Mouse (Mus musculus): ENCODE data around the gene Tnpo1. TPM values are rescaled to one million over a fixed set of nuclear protein-coding genes. Genes with fewer than 3 reads are reported as not detected.

Gene Tnpo1
- total RNA-seq, 4 experiments from 2014 or later, result 51.7 to 66.2 (median 62.7) TPM

DNA sequence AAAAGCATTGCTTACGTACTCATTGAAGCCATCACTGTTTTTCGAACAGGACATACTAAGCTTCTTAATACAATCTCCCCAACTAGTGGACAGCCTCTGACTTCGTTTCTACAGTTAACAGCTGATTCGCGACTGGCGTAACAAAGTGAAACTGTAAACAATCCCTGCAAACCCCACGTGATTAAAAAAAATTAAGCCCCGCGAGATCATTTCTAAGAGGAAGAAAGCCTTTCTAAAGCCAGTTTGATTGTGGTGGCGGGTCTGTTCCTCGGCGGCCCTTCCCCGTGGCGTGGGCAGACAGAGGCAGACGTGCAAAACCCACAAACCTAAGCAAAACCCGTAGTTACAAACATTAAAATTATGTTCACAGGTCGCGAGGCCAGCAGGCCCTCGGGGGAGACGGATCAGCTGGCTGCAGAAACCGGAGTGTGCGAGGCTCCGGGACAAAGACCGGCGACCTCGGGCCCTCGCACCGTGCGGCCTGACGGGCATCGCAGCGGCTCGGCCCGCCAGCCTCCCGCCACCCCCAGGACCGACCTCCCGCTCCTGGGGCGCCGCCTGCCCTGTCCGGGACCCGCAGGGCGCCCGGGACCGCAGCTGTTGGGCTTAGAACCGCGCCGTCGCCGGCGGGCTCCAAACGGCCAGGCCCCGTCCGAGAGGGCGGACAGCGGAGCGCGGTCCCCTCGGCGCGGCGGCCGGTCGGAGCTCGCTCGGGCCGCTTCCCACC lies 535 bp downstream of the Tnpo1 start:
- DNase-seq (ENCODE audit: low spot score in 2 of 2), result peak in 1 of 2 experiments; percentile 30

DNA sequence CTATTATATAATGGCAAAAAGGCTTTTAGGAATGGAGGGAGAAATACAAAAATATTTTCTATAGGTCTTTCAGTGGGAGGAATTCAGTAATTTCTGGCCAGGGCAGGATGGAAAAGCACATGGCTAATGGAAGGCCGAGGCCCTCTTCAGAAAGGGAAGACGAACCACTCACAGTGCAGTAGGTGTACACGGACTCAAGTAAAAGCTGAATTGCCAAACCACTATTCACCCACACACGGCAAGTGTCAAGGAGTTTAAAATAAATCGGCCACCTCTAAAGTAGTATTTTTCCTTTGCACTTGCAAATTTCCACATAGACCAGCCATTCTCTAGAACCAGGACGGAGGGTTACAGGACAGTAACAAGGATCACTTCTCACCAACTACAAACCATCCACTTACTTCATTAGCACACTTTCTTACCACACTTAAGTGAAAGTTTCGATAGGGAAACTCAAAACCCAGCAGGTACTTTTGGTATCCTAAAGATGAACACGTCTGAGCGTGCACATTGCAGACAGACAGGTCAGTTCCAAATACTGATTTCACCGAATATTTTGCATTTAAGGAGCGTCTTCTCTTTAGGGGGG lies 1.2 kb downstream of the Tnpo1 start:
- DNase-seq (ENCODE audit: low spot score in 2 of 2), result no peak

DNA sequence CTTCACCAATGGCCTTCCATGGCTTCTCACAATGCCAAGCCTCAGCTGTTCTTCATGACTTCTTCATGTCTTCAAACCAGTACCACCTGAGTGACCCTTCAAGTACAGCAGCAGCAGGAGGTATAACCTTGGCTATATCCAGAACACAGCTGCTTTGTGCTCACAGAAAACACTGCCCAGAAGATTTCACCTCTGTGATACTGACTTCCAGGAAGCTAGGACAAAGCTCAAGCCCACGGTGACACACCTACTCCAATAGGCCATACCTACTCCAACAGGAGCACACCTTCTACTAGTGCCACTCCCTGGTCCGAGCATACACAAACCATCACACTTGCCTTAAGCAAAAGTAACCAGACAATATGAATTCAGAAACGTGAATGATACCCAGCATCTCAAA lies 3.4 kb downstream of the Tnpo1 start:
- no peak for DNase-seq (ENCODE audit: low spot score in 2 of 2)

DNA sequence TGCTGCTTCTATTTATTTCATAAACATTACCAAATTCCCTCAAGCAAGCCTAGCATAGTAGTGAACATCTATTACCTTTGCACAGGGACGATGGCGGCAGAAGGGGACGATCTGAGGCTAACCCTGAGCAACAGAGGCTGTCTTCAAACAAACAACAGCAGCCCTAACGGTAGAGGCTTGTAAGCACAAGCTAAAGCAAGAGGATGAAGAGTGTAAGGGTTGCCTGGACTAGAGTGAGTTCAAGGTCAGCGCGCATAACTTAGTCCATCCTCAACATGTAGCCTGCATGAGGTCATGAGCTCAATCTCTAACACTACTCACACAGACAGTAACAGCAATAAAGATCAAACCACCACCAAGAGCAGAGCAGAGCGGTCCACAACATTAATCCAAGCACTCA lies 4.9 kb downstream of the Tnpo1 start:
- DNase-seq (ENCODE audit: low spot score in 2 of 2), result no peak

DNA sequence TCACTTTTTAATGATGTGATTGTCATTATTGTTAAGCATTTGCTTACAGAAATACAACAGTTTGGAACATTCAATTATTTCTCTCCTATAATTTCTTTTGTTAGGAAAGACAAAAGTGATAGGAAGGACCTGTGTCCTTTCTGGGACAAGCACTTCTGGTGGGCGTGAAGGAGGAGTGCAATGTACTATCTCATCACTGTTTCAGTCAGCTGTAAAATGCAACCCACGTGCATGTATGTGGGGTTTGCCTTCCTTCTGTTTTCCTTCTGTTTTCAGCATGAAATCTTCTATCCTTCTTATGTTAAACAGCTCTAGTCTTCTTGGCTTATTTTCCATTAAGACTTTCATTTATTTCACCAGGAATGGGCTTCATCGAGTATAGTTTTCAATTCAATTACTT lies 5.9 kb downstream of the Tnpo1 start:
- DNase-seq (ENCODE audit: low spot score in 2 of 2), result no peak

DNA sequence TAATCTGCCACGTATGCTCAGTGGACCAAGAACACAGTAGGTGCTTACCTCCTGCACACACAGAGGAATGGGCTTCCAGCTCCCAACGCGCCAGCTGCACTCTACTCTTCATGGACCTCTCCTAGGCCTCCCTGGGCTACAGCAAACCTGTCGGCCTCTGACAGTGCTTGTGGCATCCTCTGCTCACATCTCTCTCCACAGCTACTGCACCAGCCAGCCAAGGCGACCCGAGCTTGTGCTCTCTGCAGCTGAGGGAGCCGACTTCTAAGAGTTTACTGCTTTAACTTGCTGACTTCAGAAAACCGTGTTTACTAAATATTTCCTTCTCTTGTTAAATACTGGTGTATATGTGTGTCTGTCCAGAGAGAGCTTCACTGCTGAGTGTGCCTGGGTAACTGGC lies 6.5 kb downstream of the Tnpo1 start:
- DNase-seq (ENCODE audit: low spot score in 2 of 2), result no peak

DNA sequence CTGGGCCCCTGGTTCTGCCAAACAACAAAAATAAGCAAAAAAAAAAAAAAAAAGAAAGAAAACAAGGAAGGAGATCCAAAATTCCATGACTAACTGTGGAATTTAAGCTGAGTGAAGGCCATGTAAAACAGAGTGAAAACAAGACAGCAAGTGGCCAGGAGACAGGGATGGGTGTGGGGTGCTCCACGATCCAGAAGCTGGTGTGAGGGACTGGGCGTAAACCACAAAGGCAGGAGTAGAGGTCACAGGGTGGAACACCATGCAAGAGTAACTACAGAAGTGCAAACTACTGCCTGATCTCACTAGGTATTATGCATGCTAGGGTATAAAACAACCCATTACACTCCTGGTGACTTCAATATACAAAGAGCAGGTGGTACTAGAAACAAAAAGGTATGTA lies 8.3 kb downstream of the Tnpo1 start:
- no peak for DNase-seq (ENCODE audit: low spot score in 2 of 2)

DNA sequence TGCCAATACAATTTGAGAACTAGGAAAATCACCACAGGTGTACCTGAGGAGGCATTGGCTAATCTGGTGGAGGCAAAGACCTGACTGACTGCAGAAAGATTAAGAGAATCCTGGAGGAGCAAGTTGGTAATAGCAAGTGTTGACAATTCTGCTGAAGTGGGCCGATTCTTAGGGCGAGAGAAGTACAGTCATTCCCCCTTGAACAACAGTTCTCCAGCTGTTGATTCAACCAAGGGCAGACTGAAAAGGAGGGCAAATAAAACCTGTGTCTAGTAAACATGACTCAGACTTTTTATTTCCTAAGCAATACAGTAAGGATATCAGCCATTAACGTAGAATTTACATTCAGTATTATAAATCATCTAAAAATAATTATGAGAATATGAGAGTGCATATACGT lies 10.6 kb downstream of the Tnpo1 start:
- DNase-seq (ENCODE audit: low spot score in 2 of 2), result no peak

DNA sequence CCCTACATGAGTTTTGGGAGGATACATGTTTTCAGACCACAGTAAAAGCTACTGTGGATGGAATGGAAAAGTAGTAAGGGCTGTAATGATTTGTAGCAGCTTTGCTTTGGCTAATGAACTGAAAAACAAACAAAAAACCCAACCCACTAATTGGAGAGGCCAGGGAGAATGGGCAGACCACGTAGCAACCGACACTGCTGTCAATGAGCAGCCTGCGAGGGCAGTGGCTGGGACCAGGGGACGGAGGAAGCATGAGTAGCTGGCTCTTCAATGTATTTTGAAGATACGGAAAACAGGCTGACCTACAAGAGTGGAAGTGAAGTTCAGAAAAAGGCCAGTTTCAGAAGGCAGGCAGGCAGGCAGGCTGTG lies 11.4 kb downstream of the Tnpo1 start:
- no peak for DNase-seq (ENCODE audit: low spot score in 2 of 2)

DNA sequence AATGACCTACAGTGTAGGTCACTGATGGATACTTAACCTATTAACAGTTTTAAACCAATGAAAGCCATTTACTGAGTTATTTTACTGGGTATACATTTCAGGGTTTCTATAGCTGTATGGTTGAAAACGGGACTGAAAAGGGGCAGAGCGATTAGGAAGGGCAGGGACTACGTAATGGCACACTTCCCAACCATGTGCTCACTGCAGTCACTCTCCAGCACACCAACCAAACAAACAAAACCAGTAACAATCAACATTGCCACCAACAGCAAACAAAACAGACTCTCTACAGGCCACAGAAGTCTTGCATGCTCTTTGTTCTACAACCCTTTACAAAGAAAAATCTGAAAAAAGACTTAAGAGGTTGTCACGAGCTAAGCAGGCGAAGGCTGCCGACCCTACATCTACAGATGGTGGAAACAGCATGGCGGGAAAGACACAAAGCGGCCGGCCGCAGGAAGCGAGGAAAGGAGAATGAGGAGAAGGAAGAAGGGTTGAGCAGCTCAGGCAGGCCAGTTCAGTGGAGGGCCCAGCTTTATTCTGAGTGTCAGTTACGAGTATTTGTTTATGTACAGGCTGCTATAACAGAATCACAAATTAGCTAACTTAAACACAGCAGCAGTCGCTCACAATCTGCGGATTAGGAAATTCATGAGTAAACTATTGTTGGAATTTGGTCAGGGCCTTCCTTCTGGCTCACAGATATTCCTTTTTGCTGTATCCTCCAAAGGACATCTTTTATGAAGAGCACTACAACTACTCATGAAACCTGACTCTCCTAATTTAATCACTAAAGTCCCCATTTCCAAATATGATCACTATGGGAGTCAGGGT lies 12.0 kb downstream of the Tnpo1 start:
- DNase-seq (ENCODE audit: low spot score in 2 of 2), result no peak

DNA sequence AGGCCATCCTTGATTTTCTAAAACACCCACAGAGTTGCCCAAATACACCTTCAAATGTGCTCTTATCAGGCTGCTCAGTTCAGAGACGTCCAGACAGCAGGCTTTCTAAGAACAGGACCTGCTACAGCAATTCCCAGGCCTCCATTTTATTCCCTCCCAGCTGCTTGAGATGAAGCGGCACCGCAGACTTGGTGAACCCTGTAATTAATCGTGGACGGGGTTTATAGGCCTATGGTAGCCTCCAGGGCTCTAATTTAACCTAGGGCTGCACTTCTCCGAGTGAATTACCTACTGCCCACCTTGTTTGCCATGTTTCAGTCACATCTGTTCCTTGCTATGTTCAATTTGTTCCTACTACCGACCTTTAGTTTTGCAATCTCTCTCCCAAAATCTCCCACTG lies 13.0 kb downstream of the Tnpo1 start:
- no peak for DNase-seq (ENCODE audit: low spot score in 2 of 2)

DNA sequence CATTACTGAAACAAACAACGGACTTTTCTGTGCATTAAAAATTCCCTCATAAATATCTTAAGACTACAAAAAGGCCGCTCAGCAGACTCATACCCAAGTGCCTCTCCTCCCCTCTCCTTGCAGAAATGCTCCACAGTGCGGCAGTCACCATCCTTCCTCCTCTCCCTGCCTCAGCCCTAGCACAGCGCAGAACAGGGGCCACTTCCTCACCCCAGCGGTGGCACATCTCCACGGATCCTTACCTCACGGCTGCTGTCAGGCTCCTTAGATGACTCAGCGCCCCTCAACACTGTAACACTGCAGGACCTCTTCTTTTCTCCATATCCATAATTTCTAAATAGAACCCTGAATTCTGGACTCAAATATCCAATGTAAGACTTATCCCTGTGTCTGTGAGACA lies 13.6 kb downstream of the Tnpo1 start:
- DNase-seq (ENCODE audit: low spot score in 2 of 2), result no peak

DNA sequence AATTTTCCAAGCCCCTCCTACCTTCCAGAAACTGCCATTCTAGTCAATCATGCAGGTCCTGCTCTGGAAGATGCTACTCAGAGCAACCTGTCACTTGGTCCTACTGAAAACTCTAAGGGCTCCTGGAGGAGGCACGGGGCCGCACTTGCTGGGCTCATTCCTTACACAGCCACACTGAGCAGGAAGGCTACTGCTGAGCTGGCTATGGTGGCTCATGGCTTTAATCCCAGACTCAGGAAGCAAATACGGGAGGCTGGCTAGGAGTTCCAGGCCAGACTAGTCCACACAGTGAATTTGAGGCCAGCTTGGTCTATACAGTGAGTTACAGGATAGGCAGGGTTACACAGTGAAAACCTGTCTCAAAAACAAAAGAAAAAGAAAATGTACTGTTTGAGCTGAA lies 15.4 kb downstream of the Tnpo1 start:
- no peak for DNase-seq (ENCODE audit: low spot score in 2 of 2)

DNA sequence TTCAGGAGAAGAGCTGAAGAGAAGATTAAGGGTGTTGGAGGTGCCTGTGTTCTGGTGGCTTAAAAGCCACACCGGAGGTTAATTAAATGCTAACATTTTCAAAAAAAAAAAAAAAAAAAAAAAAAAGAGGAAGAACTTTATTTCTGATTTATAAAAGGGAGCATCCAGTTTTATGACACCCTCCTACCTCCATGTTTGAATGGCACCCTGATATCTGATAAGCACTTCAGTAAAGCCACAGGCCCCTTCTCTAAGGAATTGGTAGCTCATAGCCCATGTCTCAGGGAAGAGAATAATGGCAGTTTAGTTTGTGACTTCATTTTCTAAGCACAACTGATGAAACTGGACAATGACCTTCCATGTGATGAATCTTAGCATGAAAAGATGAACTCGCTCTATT lies 21.6 kb downstream of the Tnpo1 start:
- DNase-seq (ENCODE audit: low spot score in 2 of 2), result no peak

DNA sequence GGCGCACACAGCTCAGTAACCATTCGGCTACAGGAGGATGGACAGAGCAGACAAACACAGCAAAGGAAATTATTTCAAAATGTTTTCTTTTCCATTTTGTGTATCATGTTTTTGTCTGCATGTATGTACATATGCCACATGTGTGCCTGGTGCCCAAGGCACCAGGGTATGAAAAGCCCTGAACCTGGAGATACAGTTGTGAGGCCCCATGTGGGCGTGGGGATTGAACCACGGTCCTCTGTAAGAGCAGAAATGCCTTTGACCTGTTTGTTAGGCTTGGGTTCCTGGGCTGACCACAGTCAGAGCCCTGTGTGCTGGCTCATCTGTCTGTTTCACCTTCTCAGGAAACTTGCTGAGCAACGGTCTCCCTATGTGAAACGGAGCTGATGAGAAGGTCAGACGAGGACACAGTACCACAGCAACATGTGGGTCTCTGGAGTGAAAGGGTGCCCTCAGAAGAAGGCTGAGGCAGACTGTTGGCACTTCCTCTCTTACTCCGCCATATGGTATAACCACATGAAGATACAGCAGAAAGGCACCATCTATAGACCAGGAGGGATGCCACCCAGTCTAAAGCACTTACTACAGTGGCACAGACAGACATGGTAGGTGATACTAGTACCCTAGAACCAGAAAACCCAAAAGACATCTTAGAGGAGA lies 23.7 kb downstream of the Tnpo1 start:
- no peak for DNase-seq (ENCODE audit: low spot score in 2 of 2)

DNA sequence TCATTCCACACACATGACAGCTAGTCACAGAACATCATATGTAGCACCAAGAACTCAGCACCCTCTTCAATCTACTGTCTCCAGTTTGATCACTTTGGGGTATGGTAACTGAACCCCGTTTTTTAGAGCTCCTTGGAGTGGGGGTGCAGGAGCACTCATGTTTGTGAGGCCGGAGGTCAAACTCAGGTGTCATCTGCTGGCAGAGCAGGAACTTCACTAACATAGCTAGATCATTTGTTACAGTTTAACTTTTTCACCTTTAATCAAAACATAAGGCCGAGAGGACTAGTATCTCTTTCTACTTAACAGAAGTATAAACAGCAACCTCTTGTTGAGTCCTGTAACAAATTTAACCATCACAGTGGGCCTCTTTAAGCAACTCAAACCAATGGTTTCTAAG lies 26.6 kb downstream of the Tnpo1 start:
- DNase-seq (ENCODE audit: low spot score in 2 of 2), result no peak

DNA sequence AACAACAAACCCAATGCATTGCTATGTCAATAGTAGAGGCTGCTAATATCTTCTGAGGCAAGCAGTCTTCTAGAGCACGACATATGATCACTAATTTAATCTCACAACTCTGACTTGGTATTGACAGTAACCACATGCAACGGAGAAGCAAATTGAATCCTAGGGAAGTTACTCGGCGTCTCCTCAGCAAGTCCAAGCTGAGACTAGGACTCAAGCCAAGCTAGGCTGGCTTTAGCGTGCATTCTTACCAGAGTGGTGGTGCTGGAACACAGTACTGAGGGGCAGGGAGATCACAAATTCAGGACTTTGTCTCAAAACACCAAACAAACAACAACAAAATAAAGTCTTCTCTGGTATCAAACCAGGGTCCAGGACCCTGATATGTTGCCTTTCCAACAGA lies 28.6 kb downstream of the Tnpo1 start:
- DNase-seq (ENCODE audit: low spot score in 2 of 2), result no peak

DNA sequence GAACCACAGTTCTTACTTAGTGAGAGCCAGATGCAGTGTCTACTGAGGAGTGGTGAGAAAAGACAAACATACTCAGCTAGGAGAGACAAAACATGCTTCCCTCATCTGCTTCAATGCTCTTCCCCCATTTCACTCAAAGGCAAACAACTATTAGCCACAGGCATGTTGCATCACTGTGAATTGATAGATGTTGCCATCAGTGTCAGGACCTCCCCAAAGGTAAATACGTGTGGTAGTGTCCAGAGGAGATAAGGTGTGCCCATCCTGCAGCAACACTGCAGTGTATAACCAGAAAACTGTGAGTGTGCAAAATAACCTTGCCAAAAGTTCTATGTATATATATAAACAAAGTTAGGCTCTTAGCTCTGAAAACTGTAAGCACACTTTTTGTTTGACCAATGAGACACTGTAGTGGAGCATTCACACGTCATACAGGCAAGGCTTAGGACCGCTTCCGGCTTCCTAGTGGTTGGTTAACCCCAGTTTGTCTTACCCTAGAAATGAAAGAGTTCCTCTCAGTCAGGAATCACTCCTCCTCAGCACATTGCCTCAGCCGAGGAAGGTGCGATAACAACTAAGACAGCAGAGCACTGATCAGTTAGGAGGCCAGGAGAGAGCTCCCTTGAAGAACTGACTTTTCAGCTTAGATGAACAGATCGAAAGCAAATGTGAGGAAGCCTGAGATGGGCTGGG lies 29.6 kb downstream of the Tnpo1 start:
- DNase-seq (ENCODE audit: low spot score in 2 of 2), result no peak

DNA sequence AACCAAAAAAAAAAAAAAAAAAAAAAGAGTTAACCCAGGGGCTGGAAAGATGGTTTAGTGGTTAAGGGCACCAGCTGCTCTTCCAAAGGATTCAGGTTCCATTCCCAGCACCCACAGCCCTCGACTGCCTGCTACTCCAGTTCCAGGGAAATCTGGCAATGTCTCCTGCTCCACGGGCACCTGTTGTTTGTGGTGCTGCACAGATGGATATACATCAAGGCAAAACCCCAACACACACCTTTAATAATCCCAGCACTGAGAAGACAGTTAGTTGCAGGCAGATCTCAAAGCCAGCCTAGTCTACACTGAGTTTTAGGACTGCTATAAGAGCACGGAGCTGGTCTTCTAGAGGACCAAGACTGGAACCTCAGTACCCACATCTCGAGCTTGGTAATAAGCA lies 30.2 kb downstream of the Tnpo1 start:
- DNase-seq (ENCODE audit: low spot score in 2 of 2), result no peak

DNA sequence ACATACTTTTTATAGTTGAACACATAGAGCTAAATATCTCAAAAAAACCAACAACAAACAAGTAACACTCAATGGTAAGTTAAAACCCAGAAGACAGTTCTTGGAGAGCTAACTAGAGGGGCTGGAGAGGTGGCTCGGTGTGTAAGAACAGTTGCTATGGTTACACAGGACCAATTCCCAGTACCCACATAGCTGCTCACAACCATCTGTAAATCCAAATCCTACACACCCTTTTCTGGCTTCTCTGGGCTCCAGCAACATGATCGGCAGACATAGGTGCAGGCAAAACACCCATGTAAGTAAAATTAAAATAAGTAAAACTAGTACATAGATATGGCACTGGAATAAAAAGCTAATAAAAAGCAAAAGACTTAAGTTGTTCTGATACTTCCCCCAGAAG lies 31.3 kb downstream of the Tnpo1 start:
- DNase-seq (ENCODE audit: low spot score in 2 of 2), result no peak

DNA sequence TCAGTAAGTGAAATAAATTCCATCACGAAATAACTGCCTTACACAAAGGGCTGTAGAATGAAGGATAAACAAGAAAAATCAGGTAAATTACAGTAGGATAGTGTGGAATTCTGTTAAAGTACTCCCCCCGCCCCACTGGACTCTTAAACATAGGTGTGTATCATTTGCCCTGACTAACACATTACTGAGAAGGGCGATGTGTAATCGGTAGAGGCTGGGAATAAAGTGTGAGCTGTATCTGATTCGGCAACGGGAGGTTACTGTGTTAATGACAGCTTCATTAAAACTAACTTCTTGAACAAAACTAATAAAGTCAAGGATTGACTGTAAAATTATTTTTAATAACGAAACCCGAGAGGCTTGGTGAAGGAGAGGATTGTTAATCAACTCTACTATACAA lies 34.7 kb downstream of the Tnpo1 start:
- DNase-seq (ENCODE audit: low spot score in 2 of 2), result no peak

DNA sequence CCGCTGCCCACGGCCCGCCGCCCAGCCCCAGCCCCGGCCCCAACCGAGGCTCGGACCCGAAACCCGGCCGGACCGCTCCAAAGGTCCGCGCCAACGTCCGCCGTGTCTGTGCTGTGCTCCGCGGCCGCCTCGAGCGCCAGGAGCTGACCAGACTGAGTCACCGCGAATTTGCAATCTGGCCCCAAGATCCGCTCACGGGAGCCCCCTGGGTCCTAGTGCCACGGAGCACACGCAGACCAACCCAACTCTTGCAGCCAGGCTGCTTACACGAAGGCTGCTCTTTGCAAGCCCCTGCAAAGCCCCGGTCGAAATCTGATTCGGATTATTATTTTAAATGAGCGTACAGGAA lies 35.3 kb downstream of the Tnpo1 start:
- peak; percentile 63 to 65 for DNase-seq (ENCODE audit: low spot score in 2 of 2)

Data from left cerebral cortex, adult 8-10 months (tissue).